Mouse (Mus musculus): Measurements from ENCODE around the gene Rimbp2. TPM values are rescaled to one million over a fixed set of nuclear protein-coding genes. Genes with fewer than 3 reads are reported as not detected.

The Rimbp2 gene
- polyA plus RNA-seq, 1 experiment from 2014 or later, result 7.0 TPM

DNA sequence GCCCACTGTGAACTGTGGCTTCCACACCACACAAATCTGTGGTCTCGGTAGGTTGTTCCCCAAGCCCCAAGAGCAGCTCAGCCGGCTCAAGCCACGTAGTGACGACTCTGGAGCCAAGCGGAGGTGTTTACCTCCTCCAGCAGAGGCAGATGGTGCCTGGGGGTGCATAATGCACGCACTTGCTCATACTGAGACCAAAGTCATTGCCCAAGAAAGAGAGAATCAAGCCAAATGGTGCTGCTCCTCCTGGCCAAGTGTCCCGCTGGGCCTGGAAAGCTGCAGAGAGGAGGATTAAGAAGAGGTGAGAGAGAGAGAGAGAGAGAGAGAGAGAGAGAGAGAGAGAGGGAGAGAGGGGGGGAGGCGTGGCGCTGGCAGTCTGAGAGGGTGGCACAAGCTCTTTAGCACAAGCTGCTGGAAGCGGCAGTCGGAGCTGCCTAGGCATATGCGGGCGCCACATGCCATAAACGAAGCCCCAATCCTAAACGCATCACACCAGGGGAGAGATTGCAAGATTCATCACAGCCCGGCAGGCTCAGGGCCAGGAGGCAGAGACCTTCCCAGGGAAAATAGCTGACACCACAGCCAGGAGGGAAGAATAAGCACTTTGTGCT lies 75.8 kb downstream of the Rimbp2 start:
- peak overlapping the region; percentile 25 for H3K4me2 ChIP-seq

GRCm38 (mm10) chr5:128871706-128872105 lies 81.6 kb downstream of the Rimbp2 start:
- no peak for ATAC-seq (ENCODE audit: low FRiP score)
- Histone ChIP-seq H3K9ac (replicated peaks) (no peak overlapping the region), H3K36me3 (no peaks in the 10 kb centered on the region), H3K27me3 (replicated peaks) (no peaks in the 10 kb centered on the region), H3K27ac (replicated peaks) (no peak overlapping the region), H3K4me3 (replicated peaks) (no peak overlapping the region), H3K9me3 (replicated peaks) (no peaks in the 10 kb centered on the region), H3K4me2 (no peak overlapping the region), H3K4me1 (peaks cover 2% of the 10 kb centered on the region; the same call in 1 of the 2 replicates)
- WGBS, result 66% methylated on average over 3 of the region's 3 CpGs

More for the DNA sequence above, 75.8 kb downstream of the Rimbp2 start:
- 11% methylated on average over 16 of the region's 16 CpGs for WGBS
- Histone ChIP-seq H3K4me3 (replicated peaks) (no peak overlapping the region), H3K9ac (replicated peaks) (no peak overlapping the region), H3K27ac (replicated peaks) (peak overlapping the region; percentile 49), H3K27me3 (replicated peaks) (no peaks in the 10 kb centered on the region), H3K4me1 (peaks cover 18% of the 10 kb centered on the region), H3K9me3 (replicated peaks) (no peaks in the 10 kb centered on the region), H3K36me3 (no peaks in the 10 kb centered on the region)
- peak; percentile 72; the same call in 1 of the 2 replicates for ATAC-seq (ENCODE audit: low FRiP score)

GRCm38 (mm10) chr5:128866811-128867210 lies 86.5 kb downstream of the Rimbp2 start:
- ATAC-seq (ENCODE audit: low FRiP score), result no peak
- H3K27ac ChIP-seq (replicated peaks), result no peak overlapping the region; the same call in 1 of the 2 replicates
- 56% methylated on average over 5 of the region's 5 CpGs for WGBS

GRCm38 (mm10) chr5:128866291-128866690 lies 87.0 kb downstream of the Rimbp2 start:
- Histone ChIP-seq H3K9me3 (replicated peaks) (no peaks in the 10 kb centered on the region), H3K4me2 (no peak overlapping the region), H3K9ac (replicated peaks) (no peak overlapping the region), H3K27ac (replicated peaks) (no peak overlapping the region; the same call in 1 of the 2 replicates), H3K4me3 (replicated peaks) (no peak overlapping the region), H3K4me1 (peaks cover 4% of the 10 kb centered on the region; the same call in 1 of the 2 replicates), H3K27me3 (replicated peaks) (no peaks in the 10 kb centered on the region), H3K36me3 (no peaks in the 10 kb centered on the region)
- no peak for ATAC-seq (ENCODE audit: low FRiP score)
- WGBS, result 80% methylated on average over 5 of the region's 5 CpGs

More at GRCm38 (mm10) chr5:128866811-128867210, 86.5 kb downstream of the Rimbp2 start:
- Histone ChIP-seq H3K4me3 (replicated peaks) (no peak overlapping the region), H3K4me1 (peaks cover 4% of the 10 kb centered on the region; the same call in 1 of the 2 replicates), H3K4me2 (no peak overlapping the region), H3K27me3 (replicated peaks) (no peaks in the 10 kb centered on the region), H3K36me3 (no peaks in the 10 kb centered on the region), H3K9ac (replicated peaks) (no peak overlapping the region), H3K9me3 (replicated peaks) (no peaks in the 10 kb centered on the region)

DNA sequence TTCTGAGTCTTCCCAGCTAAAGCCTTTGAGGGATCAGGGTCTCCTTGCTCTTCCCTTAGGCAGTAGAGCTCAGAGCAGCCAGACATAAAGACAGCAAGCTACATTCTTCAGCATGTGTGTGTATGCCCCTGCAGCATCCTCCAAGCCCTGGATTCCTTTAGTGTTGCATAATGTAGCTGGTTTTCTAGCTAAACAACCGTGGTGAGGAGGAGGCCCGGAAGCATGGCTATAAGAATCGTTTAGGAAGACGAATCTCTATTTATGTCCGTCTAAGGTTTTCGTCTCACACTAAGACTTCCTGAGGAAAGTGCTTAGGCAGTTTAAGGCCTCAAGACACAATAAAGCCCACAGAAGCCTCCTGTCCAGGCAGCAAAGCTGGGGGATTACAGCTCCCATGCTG lies 89.8 kb downstream of the Rimbp2 start:
- H3K27ac ChIP-seq (replicated peaks), result no peak overlapping the region; the same call in 1 of the 2 replicates
- no peak overlapping the region for H3K9ac ChIP-seq (replicated peaks)
- no peaks in the 10 kb centered on the region for H3K27me3 ChIP-seq (replicated peaks)
- no peak overlapping the region for H3K4me3 ChIP-seq (replicated peaks)
- WGBS, result 59% methylated on average over 6 of the region's 6 CpGs
- no peaks in the 10 kb centered on the region for H3K36me3 ChIP-seq
- no peak overlapping the region for H3K4me2 ChIP-seq
- H3K9me3 ChIP-seq (replicated peaks), result no peaks in the 10 kb centered on the region
- no peak for ATAC-seq (ENCODE audit: low FRiP score)
- H3K4me1 ChIP-seq, result peaks cover 4% of the 10 kb centered on the region; the same call in 1 of the 2 replicates

DNA sequence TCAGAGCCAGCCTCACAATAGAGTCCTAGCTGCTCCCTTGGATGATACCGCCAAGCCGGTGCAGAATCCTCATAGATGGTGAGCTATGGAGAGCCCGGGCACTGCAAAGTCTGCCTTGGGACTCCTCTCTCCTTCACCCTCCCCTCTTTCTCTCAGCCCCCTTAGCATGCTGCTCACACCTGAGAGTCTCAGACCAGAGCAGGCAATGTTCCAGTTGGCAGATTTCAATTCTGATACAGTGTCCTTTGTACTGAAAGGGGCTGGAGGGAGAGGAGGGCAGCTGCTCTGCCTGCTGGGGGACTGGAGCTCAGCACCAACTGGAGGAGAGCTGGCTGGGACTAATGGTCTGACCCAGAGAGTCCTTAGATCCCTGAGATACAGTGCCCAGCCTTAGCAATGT lies 92.4 kb downstream of the Rimbp2 start:
- Histone ChIP-seq H3K27me3 (replicated peaks) (no peaks in the 10 kb centered on the region), H3K9ac (replicated peaks) (no peak overlapping the region), H3K4me2 (no peak overlapping the region), H3K9me3 (replicated peaks) (no peaks in the 10 kb centered on the region), H3K4me1 (peaks cover 2% of the 10 kb centered on the region; the same call in 1 of the 2 replicates), H3K27ac (replicated peaks) (no peak overlapping the region), H3K4me3 (replicated peaks) (no peak overlapping the region), H3K36me3 (no peaks in the 10 kb centered on the region)
- 91% methylated on average over 3 of the region's 3 CpGs for WGBS
- no peak for ATAC-seq (ENCODE audit: low FRiP score)

DNA sequence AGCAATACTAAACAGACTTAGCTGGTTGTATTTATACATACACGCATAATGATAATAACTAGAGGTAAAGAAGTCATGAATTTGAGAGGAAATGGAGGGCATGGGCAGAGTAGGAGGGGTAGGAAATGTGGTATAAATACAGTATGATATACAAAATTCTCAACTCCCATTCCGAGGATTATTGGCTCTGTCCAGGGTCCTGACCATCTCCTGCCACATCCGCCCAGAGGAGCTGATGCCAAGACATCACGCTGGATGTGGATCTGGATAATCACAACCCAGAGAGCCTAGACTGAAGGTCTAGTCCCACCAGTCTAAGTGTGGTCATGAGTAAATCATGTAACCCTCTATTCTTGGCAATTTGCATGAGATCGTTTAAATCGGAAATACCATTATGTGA lies 100.5 kb downstream of the Rimbp2 start:
- no peak for ATAC-seq (ENCODE audit: low FRiP score)
- H3K9ac ChIP-seq (replicated peaks), result no peak overlapping the region
- no peaks in the 10 kb centered on the region for H3K36me3 ChIP-seq
- no peak overlapping the region for H3K4me2 ChIP-seq
- H3K4me3 ChIP-seq (replicated peaks), result no peak overlapping the region
- no peaks in the 10 kb centered on the region for H3K9me3 ChIP-seq (replicated peaks)
- H3K27ac ChIP-seq (replicated peaks), result no peak overlapping the region
- WGBS, result 68% methylated on average over 6 of the region's 6 CpGs
- H3K4me1 ChIP-seq, result no peaks in the 10 kb centered on the region
- no peaks in the 10 kb centered on the region for H3K27me3 ChIP-seq (replicated peaks)

DNA sequence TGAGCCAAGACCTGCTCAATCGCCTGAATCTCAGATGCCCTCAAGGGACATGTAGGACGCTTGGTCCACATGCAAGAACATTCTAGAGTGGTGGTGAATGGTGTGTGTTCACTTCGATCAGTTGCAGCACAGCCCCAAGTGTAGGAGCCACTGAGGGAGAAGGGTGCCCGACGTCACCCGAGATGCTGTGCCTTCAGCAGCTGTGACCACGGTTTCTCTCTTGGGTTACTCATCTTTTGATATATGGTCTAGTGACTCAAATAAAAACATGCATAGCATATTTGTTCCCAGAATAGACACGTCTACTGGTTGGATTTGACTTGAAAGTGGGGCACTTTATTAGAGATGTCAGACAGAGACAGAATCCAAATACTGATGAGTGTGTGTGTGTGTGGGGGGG lies 105.5 kb downstream of the Rimbp2 start:
- Histone ChIP-seq H3K27ac (replicated peaks) (no peak overlapping the region), H3K4me1 (peaks cover 3% of the 10 kb centered on the region; the same call in 1 of the 2 replicates), H3K9me3 (replicated peaks) (no peaks in the 10 kb centered on the region), H3K4me2 (no peak overlapping the region), H3K27me3 (replicated peaks) (no peaks in the 10 kb centered on the region), H3K36me3 (peaks cover 10% of the 10 kb centered on the region), H3K4me3 (replicated peaks) (no peak overlapping the region), H3K9ac (replicated peaks) (no peak overlapping the region)
- 83% methylated on average over 8 of the region's 8 CpGs for WGBS
- no peak for ATAC-seq (ENCODE audit: low FRiP score)

DNA sequence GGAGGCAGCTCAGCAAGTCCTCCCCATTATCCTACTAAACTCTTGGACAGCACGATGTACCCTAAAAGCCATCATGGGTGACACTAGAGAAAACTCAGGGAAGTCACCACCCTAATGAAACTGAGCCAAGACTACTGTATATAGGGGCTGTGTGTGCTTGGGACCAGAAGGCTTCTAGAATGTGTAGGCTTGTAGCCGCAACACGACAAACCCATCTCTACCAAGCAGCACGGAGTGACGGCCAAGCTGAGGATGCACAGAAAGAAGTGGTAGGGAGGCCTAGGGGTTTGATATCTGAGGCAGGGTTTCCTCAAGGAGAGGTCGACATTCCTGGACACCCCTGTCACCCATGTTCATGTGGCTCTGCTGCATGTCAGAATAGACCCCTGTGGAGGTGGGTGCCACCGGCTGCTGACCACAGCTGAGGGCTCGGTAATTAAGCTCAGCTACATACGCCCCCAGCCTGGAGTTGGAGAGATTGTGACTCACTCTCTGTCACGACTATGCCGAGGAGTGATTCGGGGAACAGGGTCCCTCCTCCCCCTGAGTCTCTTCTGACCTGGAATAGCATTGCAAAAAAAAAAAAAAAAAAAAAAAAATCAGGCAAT lies 106.7 kb downstream of the Rimbp2 start:
- WGBS, result 89% methylated on average over 12 of the region's 12 CpGs
- H3K4me1 ChIP-seq, result peaks cover 13% of the 10 kb centered on the region

DNA sequence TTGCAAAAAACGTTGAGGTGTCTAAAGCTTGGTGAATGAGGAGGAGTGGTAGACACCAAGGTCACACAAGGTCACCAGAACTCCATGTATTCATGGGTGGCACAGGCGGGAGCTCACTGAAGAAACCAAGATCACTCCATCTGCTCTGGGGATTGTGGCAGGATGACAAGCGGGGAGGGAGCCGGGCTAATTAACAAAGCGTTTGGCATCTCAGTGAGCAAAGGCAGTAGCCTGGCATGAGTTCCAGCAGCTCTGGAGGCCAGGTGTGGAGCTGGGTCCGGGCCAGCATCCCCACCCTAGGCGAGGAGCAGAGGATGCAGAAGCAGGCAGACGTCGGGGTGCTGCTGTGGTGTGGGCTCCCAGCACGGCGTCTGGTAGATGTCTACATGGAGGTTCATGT lies 108.3 kb downstream of the Rimbp2 start:
- Histone ChIP-seq H3K4me1 (peaks cover 17% of the 10 kb centered on the region), H3K9ac (replicated peaks) (no peak overlapping the region), H3K9me3 (replicated peaks) (no peaks in the 10 kb centered on the region), H3K36me3 (peaks cover 10% of the 10 kb centered on the region), H3K4me3 (replicated peaks) (no peak overlapping the region), H3K4me2 (no peak overlapping the region), H3K27ac (replicated peaks) (no peak overlapping the region), H3K27me3 (replicated peaks) (no peaks in the 10 kb centered on the region)
- WGBS, result 88% methylated on average over 11 of the region's 11 CpGs
- no peak for ATAC-seq (ENCODE audit: low FRiP score)

More for the DNA sequence above, 106.7 kb downstream of the Rimbp2 start:
- no peak for ATAC-seq (ENCODE audit: low FRiP score)
- no peaks in the 10 kb centered on the region for H3K27me3 ChIP-seq (replicated peaks)
- H3K9ac ChIP-seq (replicated peaks), result no peak overlapping the region
- H3K4me2 ChIP-seq, result no peak overlapping the region
- H3K27ac ChIP-seq (replicated peaks), result no peak overlapping the region
- H3K36me3 ChIP-seq, result peaks cover 10% of the 10 kb centered on the region
- no peak overlapping the region for H3K4me3 ChIP-seq (replicated peaks)
- H3K9me3 ChIP-seq (replicated peaks), result no peaks in the 10 kb centered on the region

DNA sequence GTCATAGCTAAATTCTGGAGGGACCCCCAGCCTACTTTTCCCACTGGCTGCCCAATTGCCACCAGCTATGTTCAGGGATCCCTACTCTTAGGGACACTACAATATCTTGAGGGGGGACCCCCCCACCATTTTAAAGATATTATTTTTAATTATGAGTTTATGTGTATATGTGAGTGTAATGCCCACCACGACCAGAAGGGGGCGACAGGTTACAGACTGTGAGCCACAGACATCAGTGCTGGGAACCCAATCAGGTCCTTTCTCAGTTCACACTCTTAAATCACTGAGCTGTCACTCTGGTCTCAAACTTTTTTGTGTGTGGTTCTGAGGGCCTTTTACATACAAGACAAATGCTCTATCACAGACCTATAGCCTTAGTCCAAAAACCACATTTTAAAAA lies 109.3 kb downstream of the Rimbp2 start:
- no peak overlapping the region for H3K27ac ChIP-seq (replicated peaks)
- no peaks in the 10 kb centered on the region for H3K27me3 ChIP-seq (replicated peaks)
- no peaks in the 10 kb centered on the region for H3K9me3 ChIP-seq (replicated peaks)
- no peak overlapping the region for H3K4me3 ChIP-seq (replicated peaks)
- H3K9ac ChIP-seq (replicated peaks), result no peak overlapping the region
- H3K4me2 ChIP-seq, result no peak overlapping the region
- no peak for ATAC-seq (ENCODE audit: low FRiP score)
- WGBS, result 53% methylated on average over 2 of the region's 2 CpGs
- H3K4me1 ChIP-seq, result peaks cover 17% of the 10 kb centered on the region
- peaks cover 10% of the 10 kb centered on the region for H3K36me3 ChIP-seq

DNA sequence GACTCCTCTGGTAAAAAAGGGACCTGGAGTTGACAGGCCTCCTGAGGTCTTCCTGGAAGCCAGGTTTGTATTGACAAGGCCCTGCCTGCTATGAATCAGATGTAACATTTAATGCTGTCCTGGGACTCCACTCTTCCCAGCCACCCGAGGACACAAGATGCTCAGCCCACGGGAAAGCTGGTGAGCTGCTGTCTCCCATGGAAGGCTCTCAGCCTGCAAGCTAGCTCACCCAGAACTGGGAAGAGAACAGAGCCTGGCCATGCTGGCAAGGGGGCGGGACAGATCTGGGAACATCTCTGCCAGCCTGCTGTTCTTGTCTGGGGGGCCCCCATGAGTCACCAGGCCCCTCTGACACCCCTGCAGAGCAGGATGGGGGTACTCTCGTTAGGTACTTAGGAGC lies 111.7 kb downstream of the Rimbp2 start:
- Histone ChIP-seq H3K4me1 (peaks cover 17% of the 10 kb centered on the region), H3K4me2 (no peak overlapping the region), H3K27me3 (replicated peaks) (no peaks in the 10 kb centered on the region), H3K4me3 (replicated peaks) (no peak overlapping the region), H3K9me3 (replicated peaks) (no peaks in the 10 kb centered on the region), H3K9ac (replicated peaks) (no peak overlapping the region), H3K27ac (replicated peaks) (no peak overlapping the region), H3K36me3 (peaks cover 10% of the 10 kb centered on the region)
- WGBS, result 62% methylated on average over 4 of the region's 4 CpGs
- no peak for ATAC-seq (ENCODE audit: low FRiP score)

Data from neural tube, embryonic 15.5 days (tissue).